Mouse (Mus musculus) olfactory bulb, adult 2 months (tissue): ENCODE data around the gene Olfr187.

Experiments used
- CTCF ChIP-seq: fragments of 200-500 bp; IDR thresholded peaks from 2 replicates; pipeline ENCODE4 v1.5.1; 2012; ENCODE audit warnings: low read depth, mild to moderate bottlenecking, low read length, moderate library complexity; ENCODE audit not compliant: insufficient read depth
- POLR2A ChIP-seq: fragments of 200-500 bp; IDR thresholded peaks from 2 replicates; pipeline ENCODE4 v1.6.1; 2012; ENCODE audit warnings: mild to moderate bottlenecking, low read depth, low read length, moderate library complexity; ENCODE audit not compliant: insufficient read depth

DNA sequence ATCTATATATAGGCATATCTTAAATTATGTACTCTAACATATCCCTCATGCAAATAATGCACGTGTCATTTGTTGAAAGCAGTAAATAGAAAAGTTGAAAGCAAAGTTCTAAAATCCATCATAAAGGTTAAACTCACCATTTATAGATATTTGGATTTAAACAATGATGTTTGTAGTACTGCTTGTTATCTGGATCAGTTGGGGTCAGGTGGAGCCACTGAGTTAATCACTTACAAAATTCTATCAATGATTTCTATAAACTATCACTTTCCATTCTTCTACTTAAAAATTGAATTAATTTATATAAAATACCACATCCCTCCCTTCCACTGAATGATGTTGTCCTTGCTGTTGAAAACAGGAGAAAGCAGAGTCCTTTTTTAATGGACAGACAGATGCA lies 9.3 kb upstream of the Olfr187 start:
- TF ChIP-seq CTCF (no peak), POLR2A (no peak)
